Mouse (Mus musculus) cortical plate, adult 2 months (tissue): ENCODE measurements around the gene Fbxo42. TPM values are rescaled to one million over a fixed set of nuclear protein-coding genes. Genes with fewer than 3 reads are reported as not detected.

Source experiments
- H3K27ac ChIP-seq: fragments of 200-500 bp; 2 replicates; pipeline ENCODE4 v1.5.1; 2012; ENCODE audit warnings: low read length, control low read depth, inconsistent platforms; ENCODE audit not compliant: insufficient read depth
- H3K4me1 ChIP-seq: fragments of 200-500 bp; 2 replicates; pipeline ENCODE4 v1.6.1; 2011; ENCODE audit warnings: low read length; ENCODE audit not compliant: control insufficient read depth, insufficient read depth
- H3K4me3 ChIP-seq: fragments of 200-500 bp; 2 replicates; pipeline ENCODE4 v1.5.1; 2011; ENCODE audit warnings: mild to moderate bottlenecking, low read length, control low read depth; ENCODE audit not compliant: insufficient read depth
- CTCF ChIP-seq: fragments of 200-500 bp; IDR thresholded peaks from 2 replicates; pipeline ENCODE4 v1.5.1; 2011; ENCODE audit warnings: mild to moderate bottlenecking, control low read depth, low read length; ENCODE audit not compliant: insufficient read depth; ENCODE audit errors: extremely low read depth
- POLR2A ChIP-seq: fragments of 200-500 bp; IDR thresholded peaks from 2 replicates; pipeline ENCODE4 v1.6.1; 2011; ENCODE audit warnings: mild to moderate bottlenecking, low read length, control low read depth; ENCODE audit not compliant: insufficient read depth; ENCODE audit errors: extremely low read depth
- polyA plus RNA-seq: library from polyadenylated mRNA; depleted of rRNA; stranded (reverse); fragments of >200 nt; gene quantifications from 2 replicates; pipeline ENCODE4 v1.2.3, GENCODE M21; 2012

The Fbxo42 gene
- polyA plus RNA-seq, 1 experiment = 22.6 TPM

DNA sequence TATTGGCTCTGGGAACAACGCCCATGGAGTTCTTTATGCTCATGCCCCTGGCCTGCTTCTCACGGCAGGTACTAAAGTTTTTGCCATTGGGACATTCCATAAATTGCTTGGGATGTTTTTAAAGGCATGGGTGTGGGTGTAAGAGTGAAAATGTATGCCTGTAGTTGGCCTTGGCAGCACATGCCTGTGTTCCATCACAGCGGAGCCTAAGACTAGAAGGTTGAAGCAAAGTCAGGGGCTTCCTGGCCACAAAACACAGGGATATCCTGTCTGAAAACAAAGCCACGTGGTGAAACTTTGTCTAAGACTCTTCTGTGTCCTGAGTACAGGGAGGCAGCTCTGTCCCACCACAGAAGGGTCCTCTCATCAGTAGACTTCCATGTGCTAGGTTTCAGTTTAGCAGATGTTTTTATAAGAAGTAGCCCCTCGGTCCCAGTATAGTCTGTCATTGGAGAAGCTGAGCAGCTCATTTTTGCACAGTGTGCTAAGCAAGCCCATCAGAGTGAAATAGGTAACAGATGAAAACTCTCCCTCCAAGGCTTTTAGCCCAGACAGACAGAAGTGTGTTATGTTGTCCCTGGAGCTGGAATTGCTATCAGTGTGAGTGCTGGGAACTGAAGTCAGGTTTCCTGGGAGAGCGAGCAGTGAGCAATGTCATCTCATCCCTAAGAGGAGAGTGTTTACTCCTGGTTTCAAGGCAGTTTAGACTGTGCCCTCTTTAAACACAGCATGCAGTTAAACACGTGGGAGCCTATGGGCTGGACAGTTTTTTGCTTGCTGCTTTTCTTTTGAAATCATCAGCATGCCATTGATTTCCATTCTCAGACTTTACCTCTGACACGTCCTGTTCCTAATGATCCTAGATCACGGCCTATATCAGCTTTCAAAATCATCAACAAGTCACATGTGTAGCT lies 39.5 kb downstream of the Fbxo42 start:
- no peak overlapping the region for H3K27ac ChIP-seq
- no peak overlapping the region for H3K4me3 ChIP-seq
- TF ChIP-seq POLR2A (no peak), CTCF (no peak)
- peaks cover 5% of the 10 kb centered on the region; the same call in 1 of the 2 replicates for H3K4me1 ChIP-seq

DNA sequence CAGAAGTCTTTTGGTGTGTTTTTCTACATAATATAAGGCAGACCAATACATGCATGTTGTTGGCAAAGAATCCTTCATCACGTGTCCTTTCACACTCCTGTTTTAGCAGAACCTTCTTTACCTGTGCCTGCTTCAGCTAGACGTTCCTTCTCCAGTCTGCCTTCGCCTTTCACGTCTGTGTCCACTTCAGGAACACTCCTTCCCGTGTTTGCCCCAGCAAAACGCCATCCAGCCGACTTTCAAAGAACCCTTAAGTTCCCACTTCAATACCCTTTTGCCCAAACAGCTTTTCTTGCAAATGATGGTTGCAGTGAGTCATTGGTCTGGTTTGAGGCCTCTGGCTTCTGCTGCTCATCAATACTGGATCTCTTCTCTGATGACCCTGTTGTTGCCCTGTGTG lies 43.6 kb downstream of the Fbxo42 start:
- TF ChIP-seq CTCF = no peak
- TF ChIP-seq POLR2A = no peak
- Histone ChIP-seq H3K27ac (no peak overlapping the region), H3K4me3 (no peak overlapping the region), H3K4me1 (peaks cover 4% of the 10 kb centered on the region; the same call in 1 of the 2 replicates)

DNA sequence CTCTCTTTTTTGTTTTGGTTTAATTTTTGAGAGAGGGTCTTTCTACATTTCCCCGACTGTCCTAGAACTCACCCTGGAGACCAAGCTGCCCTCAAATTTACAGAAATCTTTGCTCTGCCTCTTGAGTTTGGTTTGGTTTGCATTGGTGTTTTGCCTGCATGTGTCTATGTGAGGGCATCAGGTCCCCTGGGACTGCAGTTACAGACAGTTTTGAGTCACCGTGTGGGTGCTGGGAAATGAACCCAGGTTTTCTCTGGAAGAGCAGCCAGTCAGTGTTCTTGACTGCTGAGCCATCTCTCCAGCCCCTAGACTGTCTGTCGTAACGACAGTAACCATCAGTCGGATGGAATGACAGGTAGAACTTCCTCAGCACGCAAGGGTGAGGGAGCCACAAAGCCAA lies 46.8 kb downstream of the Fbxo42 start:
- Histone ChIP-seq H3K27ac (no peak overlapping the region), H3K4me1 (no peaks in the 10 kb centered on the region), H3K4me3 (no peak overlapping the region)
- no peak for TF ChIP-seq CTCF
- TF ChIP-seq POLR2A = no peak

DNA sequence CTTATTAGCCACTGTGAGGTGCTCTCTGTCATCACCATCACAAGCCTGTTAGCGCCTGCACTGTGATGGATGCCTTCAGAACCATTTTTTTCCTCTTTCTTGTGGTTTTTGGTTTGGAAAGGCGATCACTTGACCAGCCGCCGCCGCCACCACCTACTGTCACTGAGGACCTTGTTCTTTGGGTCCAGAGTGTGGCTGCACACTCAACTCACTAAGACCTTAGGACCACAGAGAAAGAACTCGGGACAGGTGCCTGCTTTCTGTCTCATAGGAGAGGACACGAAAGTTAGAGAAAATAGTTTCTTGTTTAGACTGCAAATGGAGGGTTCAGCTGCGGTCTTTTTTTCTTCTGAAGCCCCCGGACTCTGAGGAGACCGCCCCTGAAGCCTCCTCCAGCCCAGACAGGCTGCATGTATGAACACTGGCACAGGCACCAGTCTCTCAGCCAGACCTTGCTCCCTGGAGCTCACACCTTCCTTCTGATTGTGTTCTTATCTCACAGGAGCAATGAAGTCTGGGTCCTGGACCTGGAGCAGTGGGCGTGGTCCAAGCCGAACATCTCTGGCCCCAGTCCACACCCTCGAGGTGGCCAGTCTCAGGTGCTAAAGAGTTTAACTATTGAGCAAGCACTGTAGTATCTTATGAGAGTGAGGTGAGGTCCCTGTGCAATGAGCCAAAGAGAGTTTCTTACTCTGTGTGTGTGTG lies 49.4 kb downstream of the Fbxo42 start:
- Histone ChIP-seq H3K27ac (no peak overlapping the region), H3K4me1 (no peaks in the 10 kb centered on the region), H3K4me3 (no peak overlapping the region)
- no peak for TF ChIP-seq POLR2A
- no peak for TF ChIP-seq CTCF

DNA sequence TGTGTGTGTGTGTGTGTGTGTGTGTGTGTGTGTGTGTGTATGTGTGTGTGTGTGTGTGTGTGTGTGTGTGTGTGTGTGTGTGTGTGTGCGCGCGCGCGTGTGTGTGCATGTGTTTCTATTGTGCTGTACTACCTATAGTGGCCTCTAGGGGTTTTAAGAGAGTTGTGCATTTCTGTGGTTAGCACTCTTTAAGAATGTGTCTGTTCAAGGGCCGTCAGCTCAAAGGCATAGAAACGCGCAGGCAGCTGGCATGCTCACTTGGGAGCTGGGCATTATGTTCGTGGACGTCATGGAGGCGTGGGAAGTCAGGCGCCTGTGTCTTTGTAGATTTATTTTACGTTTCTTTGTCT lies 49.9 kb downstream of the Fbxo42 start:
- Histone ChIP-seq H3K4me1 (no peaks in the 10 kb centered on the region), H3K27ac (no peak overlapping the region), H3K4me3 (no peak overlapping the region)
- no peak for TF ChIP-seq POLR2A
- TF ChIP-seq CTCF = no peak

DNA sequence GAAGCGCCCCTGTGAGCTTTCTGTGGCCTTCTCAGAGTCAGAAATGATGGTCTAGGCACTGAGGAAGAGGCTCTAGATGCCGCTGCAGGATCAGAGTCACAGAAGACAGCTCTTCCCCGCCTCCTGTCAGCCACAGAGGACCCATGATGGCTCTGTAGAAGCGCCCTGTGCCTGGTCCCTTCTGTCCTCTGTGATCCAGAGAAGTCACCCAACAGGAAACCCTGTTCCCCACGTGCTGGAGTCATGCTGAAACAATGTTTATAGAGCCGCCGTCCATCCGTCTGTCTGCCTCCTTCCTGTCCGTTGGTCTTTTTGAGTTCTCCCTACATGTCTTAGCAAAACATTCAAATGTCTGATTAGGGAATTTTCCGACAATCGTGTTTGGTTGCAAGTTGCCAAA lies 53.2 kb downstream of the Fbxo42 start:
- Histone ChIP-seq H3K4me1 (no peaks in the 10 kb centered on the region), H3K4me3 (no peak overlapping the region), H3K27ac (no peak overlapping the region)
- TF ChIP-seq CTCF (no peak), POLR2A (no peak)

DNA sequence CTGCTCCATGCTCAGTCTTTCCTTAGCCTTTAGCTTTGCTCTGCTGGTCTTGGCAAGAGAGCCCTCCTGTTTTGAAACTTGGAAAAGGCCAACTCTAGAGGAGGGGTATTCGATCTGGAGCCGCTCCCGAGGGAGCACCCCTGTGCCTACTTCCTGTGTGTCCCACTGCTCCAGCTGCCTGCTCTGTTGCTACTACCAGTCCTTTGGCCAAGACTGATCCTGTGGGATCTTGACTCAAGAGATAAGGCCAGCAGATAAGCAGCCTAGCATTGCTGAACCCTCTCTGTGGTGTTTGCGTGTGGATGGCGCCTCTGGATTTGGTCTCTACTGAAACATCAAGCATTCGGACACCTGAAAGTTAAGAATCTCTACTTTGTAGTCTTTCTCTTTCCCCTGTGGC lies 54.5 kb downstream of the Fbxo42 start:
- TF ChIP-seq CTCF (no peak), POLR2A (no peak)
- H3K27ac ChIP-seq = no peak overlapping the region
- no peaks in the 10 kb centered on the region for H3K4me1 ChIP-seq
- no peak overlapping the region for H3K4me3 ChIP-seq

DNA sequence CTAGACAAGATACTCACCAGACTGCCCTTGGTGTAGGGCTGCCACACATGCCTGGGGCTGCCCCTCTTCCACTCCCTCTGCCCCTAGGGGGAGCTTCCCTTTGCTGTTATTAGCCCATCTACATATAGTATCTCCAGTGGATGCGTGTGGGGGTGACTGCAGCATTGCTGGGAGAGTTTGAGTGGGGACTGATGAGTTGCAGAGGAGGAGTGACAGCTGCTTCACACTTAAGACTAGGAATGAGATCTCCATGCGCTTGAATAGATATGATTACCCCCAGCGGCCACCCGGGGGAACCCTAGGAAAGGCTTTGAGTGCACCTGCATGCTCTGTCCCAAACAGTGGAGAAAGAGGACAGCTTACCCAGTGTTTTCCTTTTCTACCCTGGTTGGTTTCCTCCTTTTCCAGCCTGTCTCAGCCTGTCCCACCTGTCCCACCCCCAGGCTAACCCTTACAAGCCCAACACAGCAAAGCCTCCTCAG lies 56.9 kb downstream of the Fbxo42 start:
- H3K27ac ChIP-seq = no peak overlapping the region

DNA sequence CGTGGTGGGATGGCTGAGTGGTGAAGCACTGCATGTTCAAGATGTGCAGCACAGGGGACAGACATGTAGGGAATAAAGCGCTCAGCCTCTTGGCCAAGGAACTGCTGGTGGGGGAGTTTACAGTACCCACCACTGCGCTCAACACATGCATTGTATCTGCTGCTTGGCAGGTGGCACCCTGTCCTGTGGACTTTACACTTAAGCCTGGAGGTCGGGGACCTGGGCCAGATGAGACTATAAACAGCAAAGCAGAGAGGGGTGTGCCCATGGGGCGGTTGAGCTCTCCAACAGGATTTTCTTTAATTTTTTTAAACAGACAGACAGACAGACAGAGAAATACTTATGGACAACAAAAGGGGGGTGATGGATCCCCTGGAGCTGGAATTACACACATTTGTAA lies 59.4 kb downstream of the Fbxo42 start:
- no peak overlapping the region for H3K4me3 ChIP-seq
- H3K27ac ChIP-seq = no peak overlapping the region
- H3K4me1 ChIP-seq = peaks cover 2% of the 10 kb centered on the region; the same call in 1 of the 2 replicates
- TF ChIP-seq POLR2A (no peak), CTCF (no peak)

More for the DNA sequence above, 56.9 kb downstream of the Fbxo42 start:
- Histone ChIP-seq H3K4me1 (no peaks in the 10 kb centered on the region), H3K4me3 (no peak overlapping the region)
- TF ChIP-seq POLR2A = no peak
- no peak; the same call in 1 of the 2 replicates for TF ChIP-seq CTCF

DNA sequence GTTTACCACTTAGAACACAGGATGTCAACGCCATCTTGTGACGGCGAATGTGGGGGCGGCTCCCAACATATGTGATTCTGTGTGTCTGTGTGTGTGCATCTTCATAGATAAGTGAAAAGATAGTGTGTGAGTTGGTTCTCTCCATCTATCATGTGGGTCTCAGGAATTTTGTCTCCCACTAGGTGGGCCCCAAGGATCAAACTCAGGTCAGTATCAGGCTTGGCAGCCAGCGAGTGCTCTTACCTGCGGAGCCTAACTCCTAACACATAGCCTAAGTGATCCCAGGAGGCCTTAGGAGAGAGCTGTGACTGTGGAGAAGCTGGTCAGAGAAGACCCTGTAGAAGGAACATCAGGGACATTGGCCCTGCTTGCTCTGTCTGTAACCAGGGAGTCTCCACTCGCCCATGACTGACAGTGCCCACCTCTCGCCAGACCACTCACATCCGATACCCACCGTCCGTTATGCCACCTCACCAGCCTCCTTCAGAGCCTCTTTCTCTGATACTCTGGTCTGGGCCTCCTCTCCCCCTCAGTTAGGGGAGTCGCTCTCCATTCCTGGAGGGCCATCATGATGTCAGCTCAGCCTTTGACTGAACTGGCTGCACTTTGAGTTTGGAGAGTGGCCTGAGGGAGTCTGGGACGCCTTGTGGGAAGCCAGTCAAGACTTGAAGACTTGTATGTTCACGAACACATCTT lies 63.0 kb downstream of the Fbxo42 start:
- Histone ChIP-seq H3K27ac (peak overlapping the region; percentile 84), H3K4me3 (peak overlapping the region; percentile 44), H3K4me1 (peaks cover 4% of the 10 kb centered on the region; the same call in 1 of the 2 replicates)
- TF ChIP-seq POLR2A (no peak), CTCF (no peak)
